Mouse (Mus musculus) G1E (cell line): ENCODE results near the gene Aig1.

Experiments
- CTCF ChIP-seq: IDR thresholded peaks from 2 replicates; pipeline ENCODE4 v1.5.1; 2012; ENCODE audit warnings: low read depth, low read length, inconsistent platforms, mixed read lengths
- GATA1 ChIP-seq: IDR thresholded peaks from 2 replicates; pipeline ENCODE4 v1.6.1; 2012; ENCODE audit warnings: borderline replicate concordance, low read length, inconsistent platforms, mixed read lengths
- GATA2 ChIP-seq: IDR thresholded peaks from 2 replicates; pipeline ENCODE4 v1.6.1; 2012; ENCODE audit warnings: low read depth, low read length, inconsistent platforms, borderline replicate concordance
- POLR2AphosphoS5 ChIP-seq: IDR thresholded peaks from 2 replicates; pipeline ENCODE4 v1.6.1; 2012; ENCODE audit warnings: low read depth, low read length, inconsistent platforms; ENCODE audit not compliant: insufficient replicate concordance
- TAL1 ChIP-seq: conservative IDR thresholded peaks from 2 replicates; pipeline ENCODE4 v1.6.1; 2012; ENCODE audit warnings: low read depth, low read length, inconsistent platforms, mixed read lengths

- TF ChIP-seq CTCF (no peak), GATA1 (no peak), POLR2AphosphoS5 (no peak), TAL1 (no peak), GATA2 (no peak)
Observed at GRCm38 (mm10) chr10:13801296-13801695, 67.5 kb downstream of the Aig1 start.
